Mouse (Mus musculus): Measurements from ENCODE around the gene Btk.

The Btk gene

DNA sequence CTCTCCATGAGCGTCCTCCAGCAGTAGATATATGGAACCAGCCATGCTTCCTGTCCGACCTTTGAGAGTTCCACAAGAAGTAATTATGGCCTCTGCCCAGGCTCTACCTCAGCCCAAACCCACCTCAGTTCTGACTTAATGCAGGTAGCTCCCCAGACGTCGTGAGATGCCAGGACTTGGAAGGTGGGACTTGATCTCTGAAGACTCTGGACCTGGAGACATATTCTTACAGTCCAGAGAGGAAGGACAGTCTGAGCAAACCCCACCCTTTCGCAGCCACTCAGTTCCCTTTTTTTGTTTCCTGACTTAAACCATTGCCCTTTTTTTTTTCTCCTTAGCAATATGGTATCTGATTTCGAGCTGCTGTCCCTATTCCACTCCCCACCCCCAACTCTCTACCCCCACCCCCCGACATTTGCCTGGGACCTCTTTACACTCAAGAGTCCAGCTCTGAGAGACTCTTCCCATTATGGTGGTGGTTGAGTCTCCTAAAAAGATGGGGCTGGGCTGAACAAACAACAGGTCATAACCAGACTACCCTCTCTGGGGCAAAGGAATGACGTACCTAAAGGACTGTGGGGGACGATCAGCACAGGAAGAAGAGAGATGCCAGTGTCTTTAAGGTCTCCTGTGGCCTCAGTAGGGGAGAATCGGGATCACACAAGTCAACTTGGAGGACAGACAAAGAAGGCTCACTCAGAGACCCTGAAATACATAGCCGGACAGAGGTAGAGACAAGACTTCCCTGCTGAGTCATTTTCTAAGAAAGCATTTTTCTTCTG lies at the start of gene Btk:
TSS of gene Btk (minus strand) at position 683 of the 782 bp plus-strand sequence.
- no peak for DNase-seq (ENCODE audit: low read depth, low spot score)

DNA sequence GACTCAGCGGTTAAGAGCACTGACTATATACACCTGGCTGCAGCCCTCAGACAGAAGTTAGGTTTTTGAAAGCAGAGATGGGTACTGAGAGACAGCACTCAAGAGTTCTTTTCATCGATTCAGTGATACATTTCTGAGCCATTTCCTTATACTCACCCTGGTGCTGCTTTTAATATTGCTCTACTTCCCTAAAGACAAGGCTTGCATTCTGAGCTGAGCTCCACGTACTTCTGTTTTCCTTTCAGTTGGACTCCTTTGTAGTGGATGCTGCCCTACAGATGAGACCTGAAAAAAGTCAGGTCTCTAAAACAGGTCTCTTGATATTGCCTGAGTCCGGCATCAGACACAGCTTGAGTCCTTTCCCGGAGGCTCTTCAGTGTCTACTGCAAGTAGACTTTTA lies 49.3 kb upstream of the Btk start:
- no peak for DNase-seq (ENCODE audit: low read depth, low spot score)

DNA sequence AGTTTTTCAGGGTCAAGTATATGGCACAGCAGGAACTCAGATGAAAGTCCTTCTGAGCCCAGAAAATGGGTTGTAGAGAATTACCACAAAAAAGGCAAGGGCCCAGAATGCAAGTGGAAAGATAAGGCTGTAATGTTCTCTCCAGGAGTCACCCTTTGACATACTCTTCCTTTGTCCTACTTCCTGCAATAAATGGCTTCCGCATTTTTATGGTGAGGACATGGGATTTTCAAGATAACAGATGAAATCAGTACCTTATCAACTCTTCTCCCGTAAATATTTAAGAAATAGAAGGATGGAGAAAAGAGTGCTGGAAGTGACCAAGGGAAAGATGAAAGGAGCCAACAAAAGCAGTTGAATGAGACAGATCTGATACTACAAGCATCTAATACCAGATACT lies 44.8 kb upstream of the Btk start:
- no peak for DNase-seq (ENCODE audit: low read depth, low spot score)

DNA sequence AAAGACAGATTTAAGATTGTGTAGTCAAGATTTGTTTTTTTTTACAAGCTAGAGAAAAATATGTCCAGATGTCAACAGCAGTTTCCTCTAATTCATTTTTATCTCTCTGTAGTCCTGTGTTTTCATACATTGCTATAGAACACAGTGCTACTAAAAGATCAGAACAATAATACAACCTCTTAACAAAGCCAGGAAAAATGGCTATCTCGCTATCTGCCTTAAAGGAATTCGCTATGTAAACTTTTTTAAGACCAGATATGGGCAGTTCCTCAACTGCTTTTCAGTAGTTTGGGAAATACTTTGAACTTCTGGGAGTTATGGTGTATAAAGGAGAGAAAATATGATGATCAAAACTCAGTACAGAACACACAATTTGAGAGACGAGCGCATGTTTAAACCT lies 40.0 kb upstream of the Btk start:
- DNase-seq (ENCODE audit: low read depth, low spot score) = no peak

DNA sequence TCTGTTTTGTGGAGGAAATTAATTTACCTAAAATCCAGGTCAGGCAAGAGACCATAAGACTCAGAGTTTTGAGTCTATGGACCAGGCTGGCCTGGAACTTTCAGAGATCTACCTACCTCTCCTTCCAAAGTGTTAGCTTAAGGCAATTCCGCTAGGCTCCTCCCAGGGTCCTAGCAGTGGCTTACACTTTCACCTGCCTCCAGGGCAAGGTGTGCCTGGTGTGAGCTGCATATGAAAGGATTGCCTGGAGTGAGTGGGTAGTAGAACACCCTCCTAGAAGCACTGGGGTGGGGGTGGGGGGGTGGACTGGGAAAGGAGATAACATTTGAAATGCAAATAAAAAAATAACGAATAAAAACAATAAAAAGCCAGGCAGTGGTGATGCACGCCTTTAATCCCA lies 38.3 kb upstream of the Btk start:
- DNase-seq (ENCODE audit: low read depth, low spot score) = no peak

DNA sequence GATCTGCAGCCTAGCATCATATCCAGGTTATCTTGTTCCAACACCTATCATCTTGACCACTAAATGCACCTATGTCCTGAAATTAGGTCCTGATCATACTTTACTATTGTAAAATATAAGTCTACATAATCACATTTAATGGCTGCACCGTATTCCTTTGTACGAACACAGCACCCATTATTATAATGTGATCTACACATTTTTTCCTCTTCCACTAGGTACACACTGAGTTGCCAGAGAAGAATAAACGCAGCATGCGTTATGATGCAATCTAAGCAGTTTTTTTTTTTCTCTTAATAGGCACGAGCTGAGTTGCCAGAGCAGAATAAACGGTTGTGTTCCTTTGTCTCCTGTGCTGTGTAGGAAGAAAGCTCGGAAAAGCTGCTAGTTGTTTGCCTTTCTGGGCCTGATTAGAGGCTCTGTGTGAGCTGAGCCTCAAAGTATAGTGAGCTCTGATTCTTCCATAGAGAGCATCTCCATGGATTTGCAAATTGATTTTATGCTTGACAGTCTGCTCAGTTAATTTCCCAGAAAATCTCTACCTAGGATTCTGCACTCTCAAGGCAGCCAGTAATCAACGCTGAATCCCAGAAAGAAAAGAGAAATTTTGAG lies 37.0 kb upstream of the Btk start:
- no peak for DNase-seq (ENCODE audit: low read depth, low spot score)

DNA sequence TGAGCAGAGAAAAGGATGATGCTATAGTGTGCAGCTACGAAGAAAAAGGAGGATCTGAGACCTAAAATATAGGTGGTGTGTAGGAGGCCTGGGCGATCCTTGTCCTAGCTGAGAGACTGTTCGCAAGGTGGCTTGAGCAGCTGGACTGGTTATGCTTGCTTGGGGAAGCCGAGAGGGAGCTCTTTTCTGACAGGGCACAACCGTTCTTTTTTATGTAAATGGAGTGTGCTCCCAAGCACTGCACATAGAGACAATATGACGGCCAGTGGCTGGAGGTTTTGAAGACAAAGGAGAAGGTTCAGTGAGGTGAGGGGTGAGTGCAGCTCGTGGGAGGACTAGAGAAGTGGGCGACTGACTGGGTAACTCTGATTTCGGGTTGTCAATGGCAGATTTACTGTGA lies 36.3 kb upstream of the Btk start:
- DNase-seq (ENCODE audit: low read depth, low spot score) = no peak

DNA sequence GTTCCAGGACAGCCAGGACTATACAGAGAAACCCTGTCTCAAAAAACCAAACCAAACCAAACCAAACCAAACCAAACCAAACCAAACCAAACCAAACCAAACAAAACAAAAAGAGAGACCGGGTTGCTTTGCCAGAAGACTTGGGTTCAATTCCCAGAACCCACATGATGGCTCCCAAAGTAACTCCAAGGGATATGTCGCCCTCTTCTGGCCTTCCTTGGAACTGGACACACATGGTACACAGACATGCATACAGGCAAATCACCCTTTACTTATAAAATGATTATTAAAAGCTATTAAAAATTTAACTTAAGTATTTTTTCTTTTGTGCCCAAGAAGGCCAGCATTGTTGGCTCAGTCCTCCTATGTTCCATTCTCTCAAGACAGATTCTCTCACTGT lies 30.9 kb upstream of the Btk start:
- DNase-seq (ENCODE audit: low read depth, low spot score) = no peak

DNA sequence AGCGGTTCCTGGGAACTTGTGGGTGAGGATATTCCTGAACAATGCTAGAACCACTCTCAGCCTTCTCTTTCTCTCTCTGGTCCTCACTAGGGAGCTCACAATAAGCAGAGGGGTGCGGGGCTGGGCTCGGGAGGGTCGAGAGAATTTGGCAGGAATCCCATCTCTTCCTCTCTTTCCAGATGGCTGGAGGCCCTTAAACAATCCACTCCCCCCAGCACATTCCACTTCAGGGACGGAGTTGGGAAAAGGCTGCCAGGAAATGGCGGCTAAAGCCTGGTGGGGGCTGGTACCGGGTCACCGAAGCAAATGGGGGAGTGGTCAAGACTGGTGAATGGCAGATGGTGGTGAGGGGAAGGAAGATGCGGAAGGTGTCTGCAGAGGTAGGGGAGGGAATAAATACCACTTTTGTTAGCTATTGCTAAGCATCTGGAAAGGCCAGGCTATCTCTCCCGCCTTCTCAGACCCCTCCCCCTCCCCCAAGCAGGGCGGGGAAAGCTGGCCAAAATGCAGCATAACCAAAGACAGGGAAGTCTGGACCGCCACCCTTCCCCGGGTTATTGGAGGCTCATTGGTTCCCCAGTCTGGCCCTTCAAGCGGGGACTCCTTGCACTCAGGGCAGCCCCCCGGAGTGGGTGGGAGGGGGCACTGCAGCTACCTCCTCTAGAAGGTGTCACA lies 29.1 kb upstream of the Btk start:
- no peak for DNase-seq (ENCODE audit: low read depth, low spot score)

DNA sequence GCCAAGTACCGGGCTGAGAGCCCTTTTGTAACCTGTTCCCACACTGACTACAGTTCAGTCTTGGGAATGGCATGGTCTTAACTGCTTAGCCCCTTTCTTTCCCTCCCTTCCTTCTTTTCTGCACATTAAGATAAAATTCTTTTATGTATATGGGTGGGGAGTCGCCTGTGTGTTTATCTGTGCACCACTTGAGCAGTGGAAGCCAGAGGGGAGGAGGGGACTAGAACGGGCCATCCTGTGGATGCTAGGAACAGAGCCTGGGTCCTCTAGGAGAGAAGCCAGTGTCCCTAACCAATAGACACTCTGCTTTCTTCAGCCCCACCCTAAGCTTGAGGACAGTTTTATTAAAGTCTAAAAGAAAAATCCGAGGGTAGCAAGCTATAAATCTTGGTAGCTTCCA lies 27.6 kb upstream of the Btk start:
- DNase-seq (ENCODE audit: low read depth, low spot score) = no peak

DNA sequence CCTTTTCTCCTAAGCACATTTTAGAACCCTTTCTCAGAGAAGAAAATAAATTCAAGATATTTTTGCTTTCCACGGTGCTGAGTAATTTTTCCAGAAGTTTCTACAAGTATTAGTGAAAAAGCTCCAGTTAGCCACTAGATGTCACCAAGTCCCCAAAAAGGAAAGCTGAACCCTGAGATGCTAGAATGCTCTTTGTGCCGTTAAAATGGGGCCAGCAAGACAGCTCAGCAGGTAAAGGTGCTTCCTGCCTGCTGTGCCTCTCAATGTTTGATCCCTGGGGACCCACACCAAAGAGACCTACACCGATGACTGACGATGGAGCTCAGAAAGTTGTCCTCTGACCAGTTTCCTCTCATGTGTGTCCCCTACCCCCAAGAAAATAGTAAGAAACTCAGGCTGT lies 26.1 kb upstream of the Btk start:
- DNase-seq (ENCODE audit: low read depth, low spot score) = no peak

DNA sequence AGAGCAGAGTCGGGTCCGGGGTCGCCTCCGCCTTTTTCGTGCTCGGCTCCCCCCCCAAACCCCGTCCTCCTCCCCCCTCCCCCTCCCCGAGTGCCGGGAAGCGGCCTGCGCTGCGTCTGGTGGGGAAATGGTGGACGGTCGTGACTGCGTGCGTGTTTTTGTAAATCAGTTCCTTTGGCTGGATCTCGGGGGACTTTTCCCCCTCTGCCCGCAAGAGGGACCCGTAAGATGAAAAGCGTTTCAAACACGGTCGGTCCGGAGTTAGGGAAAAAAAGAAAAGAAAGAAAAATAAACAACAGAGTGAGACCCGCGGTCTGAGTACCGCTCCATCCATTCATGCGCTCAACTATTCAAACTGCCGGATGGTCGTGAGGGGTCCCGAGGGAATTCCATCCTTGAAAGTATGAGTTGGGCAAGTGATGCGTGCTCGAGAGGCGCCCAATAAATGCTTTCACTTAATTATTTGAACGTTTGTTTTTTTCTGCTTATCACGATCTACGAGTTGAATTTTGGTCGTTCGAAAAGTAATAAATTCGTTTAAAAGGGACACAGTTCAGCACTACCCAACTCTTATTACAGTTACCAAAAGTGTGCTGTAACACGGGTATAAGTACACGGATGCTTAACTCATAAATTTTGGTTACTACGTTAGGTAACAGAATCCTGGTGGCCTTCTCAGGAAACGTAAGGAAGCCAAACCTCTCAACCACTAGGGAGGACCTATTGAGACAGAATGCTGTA lies 18.2 kb upstream of the Btk start:
- DNase-seq (ENCODE audit: low read depth, low spot score) = no peak

DNA sequence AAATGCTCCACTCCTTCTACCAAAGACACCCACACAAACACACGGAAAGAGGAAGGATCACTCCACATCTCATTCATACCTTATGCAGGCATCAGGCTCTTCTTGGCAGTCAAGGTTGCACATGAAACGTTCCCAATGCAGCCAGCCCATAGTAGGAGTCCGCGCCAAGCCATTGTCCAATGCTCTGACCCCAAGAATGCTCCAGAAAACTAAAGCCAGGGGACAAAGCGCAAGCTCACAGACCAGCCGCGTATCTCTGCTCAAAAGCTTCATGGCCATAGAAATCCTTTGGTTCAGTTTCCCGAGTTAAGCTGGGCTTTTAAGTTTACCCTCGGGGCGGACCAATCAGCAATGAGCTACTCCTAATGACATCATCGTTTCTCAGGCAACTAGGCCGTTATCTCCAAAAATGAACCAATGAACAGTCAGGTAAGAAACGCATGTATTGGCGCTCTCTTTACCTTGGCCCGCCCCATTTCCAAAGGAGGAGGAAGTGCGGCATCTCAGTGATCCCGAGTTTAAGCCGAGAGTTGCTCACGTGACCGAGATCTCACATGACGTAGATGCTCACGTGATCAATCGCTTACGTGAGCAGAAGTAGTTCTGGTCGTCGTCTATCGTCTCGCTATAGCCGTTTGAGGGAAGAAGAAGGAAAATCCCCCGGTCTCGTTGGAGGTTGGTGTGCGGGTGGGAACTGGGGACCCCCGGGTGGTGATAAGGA lies 17.4 kb upstream of the Btk start, which contains the start of the genes Gla and Hnrnph2:
TSS of gene Gla (minus strand) at position 467 of the 721 bp plus-strand sequence.
TSS of gene Hnrnph2 (plus strand) at position 521 of the 721 bp plus-strand sequence.
- DNase-seq (ENCODE audit: low read depth, low spot score) = peak; percentile 98

DNA sequence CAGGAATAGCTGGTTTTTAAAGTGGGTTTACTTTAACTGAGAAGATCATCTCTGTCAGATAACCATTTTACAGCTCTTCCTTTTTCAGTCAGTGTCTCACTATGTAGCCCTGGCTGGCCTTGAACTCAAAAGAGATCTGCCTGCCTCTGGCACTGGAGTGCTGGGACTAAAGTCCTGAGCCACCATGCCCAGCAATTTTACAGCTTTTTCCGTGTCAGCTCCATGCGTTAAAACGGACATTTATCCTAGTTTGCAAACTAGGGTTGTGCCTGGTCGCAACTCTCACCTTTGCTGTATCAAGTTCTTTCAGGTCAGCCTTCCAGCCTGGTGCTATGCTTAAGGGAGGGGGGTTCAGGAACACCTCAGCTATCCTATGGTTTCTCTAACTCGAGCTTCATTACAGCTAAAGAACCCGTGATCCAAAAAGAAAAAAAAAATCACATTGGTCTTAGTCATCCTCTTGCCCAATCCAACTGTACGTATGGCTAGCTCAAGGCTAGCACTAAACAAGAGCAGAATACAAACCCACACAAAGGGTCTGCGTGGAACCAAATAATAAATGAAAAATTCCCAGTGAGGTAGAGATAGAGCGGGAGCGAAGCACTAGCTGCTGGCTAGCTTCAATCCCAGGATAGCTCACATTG lies 16.7 kb upstream of the Btk start:
- DNase-seq (ENCODE audit: low read depth, low spot score) = no peak

DNA sequence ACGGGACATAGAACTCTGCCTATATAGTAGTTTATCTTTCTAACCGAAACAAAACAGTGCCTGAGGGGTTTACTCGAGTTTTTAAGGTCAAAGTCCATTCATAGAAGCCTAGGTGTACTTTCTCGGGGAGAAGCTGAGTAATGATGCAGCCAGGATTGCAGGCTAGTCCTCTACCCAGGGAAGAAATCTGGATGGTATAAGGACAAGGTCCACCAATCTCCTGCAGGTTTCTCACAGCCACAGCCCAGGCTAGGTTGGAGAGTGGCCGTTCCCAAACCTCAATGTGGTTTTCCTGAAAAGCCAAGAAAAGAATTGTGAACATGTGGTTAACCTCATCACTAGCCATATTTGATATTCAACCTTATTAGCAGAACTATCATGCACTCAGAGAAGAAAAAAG lies 6.5 kb upstream of the Btk start:
- DNase-seq (ENCODE audit: low read depth, low spot score) = no peak

DNA sequence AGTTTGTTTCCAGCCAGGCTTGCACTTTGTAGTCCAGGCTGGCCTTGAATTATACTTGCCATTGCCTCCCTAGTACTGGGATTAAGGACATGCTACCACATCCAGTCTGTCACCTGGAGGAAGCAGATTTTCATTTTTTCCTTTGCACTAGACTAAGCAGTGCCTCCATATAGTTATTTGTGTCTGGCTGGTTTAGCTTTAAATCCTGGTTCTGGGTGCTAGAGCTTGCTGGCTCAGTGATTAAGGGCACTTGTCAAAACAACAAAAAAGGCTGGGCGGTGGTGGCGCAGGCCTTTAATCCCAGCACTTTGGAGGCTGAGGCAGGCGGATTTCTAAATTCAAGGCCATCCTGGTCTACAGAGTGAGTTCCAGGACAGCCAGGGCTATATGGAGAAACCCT lies 5.6 kb upstream of the Btk start:
- DNase-seq (ENCODE audit: low read depth, low spot score) = no peak

DNA sequence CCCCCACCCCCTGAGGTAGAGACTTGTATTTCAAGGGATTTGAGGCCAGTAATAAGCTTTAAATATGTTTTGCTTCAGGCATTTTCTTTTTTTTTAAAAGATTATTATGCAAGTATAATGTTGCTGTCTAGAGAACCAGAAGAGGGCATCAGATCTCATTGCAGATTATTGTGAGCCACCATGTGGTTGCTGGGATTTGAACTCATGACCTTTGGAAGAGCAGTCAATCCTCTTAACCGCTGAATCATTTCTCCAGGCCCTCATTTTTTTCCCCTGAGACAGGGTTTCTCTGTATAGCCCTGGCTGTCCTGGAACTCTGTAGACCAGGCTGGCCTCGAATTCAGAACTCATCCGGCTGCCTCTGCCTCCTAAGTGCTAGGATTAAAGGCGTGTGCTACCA lies 4.9 kb upstream of the Btk start:
- no peak for DNase-seq (ENCODE audit: low read depth, low spot score)

DNA sequence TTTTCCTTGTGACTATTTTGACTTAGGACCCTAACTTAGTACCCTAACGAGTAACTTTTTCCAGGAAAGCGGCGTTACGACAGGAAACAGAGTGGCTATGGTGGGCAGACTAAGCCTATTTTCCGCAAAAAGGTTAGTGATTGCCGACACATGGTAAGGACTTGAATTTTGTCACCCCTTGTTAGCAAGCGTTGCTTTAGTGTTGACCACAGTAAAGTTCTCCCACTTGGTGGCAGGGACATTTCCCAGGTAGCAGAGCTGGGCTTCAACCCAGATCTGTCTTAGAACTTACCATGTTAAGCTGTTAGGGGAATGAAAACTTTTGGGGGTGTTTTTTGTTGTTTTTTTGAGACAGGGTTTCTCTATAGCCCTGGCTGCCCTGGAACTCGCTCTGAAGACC lies 3.1 kb upstream of the Btk start:
- DNase-seq (ENCODE audit: low read depth, low spot score) = no peak

DNA sequence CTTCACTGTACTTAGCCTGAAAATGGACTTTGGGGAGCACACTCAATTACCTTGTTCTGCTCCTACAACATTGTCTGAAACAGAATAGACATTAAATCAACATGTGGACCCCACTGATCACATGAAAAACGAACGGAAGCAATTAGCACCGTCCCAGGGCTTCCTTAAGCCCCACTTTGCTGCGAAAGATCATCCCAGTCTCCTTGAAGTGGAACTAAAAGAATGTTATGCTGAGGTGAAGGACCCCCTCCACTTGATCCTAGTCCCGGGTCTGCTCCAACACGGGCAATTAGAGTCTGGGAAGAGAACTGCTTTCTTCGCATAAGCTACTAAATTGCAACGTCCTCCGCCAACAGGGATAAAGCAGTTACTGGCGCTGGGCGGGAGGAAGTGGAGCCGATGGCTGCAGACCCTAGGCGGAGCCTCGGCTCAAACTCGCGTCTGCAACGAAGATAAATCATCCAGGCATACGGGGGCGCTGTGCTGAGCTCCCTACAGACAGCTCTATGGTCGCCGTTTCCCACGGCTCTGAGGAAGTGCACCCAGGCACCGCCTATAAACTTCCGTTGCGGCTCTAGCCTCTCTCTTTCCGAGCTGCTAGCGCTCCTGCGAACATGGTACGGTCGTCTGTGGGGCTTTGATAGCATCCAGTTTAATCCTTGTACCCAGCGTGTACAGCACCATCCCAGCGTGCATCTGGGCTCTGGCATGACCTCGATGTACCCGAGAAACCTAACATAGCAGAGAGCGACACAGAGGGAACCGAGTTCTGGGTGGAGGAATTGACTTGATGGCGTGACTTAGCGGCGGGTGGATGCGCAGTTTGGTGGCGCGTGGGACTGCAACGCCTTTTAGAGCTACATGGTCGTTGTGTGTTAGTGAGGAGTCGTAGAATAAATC lies 2.0 kb upstream of the Btk start, which contains the start of gene Rpl36a:
TSS of gene Rpl36a (plus strand) at position 552 of the 900 bp plus-strand sequence.
- peak; percentile 91 for DNase-seq (ENCODE audit: low read depth, low spot score)

DNA sequence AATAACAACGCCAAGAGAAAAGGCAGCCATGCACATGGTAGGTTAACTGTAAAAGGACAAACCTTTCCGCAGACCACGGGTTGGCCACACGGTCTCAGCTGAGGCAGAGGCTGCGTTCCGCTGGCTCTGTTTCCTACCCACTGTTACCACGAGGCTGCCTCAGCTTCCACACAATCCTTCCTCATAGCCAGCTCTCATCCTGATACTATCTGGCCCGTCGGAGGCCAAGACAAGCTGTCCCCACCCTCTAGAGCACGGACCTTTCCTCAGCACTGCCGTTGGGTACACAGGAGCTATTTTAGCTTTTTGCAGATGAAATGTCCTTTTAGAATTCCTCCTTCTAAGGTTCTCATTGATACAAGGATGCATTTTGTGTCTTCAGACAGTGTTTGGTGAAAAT lies 1.1 kb downstream of the Btk start:
- DNase-seq (ENCODE audit: low read depth, low spot score) = no peak

Measured in telencephalon, adult 2 months (tissue).